Comparison of ENCODE assay signal across 8 mouse cellular contexts in genomic region chr2:32575586-32576160, GRCm38 (mm10). TPM values are rescaled to one million over a fixed set of nuclear protein-coding genes. Genes with fewer than 3 reads are reported as not detected.
DNase-seq lines count a peak whose midpoint lies in the region; ATAC-seq lines count a peak whose summit lies in the region.

Gene 9430097D07Rik, minus strand, starts transcription at chr2:32575684.

- H3K36me3 ChIP-seq in kidney, embryonic 15.5 days, result peaks cover 10% of the 10 kb centered on the region
- H3K36me3 ChIP-seq in erythroblast, embryonic 14.5 days (ENCODE audit: control insufficient read depth), result peaks cover 19% of the 10 kb centered on the region
- no peaks in the 10 kb centered on the region for H3K36me3 ChIP-seq in intestine, embryonic 16.5 days (ENCODE audit: control insufficient read depth, insufficient read depth, low read length)
- H3K36me3 ChIP-seq in liver, embryonic 16.5 days (ENCODE audit: control insufficient read depth, insufficient read depth), result peaks cover 5% of the 10 kb centered on the region; the same call in 1 of the 2 replicates

- H3K4me2 ChIP-seq in kidney, embryonic 15.5 days, result peak within 1 kb of the TSS; percentile 95
- peak within 1 kb of the TSS; percentile 80 for H3K4me2 ChIP-seq in intestine, embryonic 16.5 days (ENCODE audit: low read depth, low read length)
- peak within 1 kb of the TSS; percentile 51 for H3K4me2 ChIP-seq in liver, embryonic 16.5 days (ENCODE audit: low read depth, low read length)

- no peak within 1 kb of the TSS for H3K27ac ChIP-seq in kidney, embryonic 15.5 days
- no peak within 1 kb of the TSS for H3K27ac ChIP-seq in intestine, embryonic 16.5 days (ENCODE audit: low read length)
- no peak within 1 kb of the TSS for H3K27ac ChIP-seq in liver, embryonic 16.5 days (ENCODE audit: low read length)

- 8% methylated on average over 28 of the region's 28 CpGs for WGBS in kidney, embryonic 15.5 days
- WGBS in intestine, embryonic 16.5 days, result 9% methylated on average over 28 of the region's 28 CpGs
- WGBS in liver, embryonic 16.5 days (ENCODE audit: insufficient replicate concordance), result 13% methylated on average over 28 of the region's 28 CpGs

- no peaks in the 10 kb centered on the region for H3K9me3 ChIP-seq in kidney, embryonic 15.5 days (replicated peaks)
- H3K9me3 ChIP-seq in erythroblast, embryonic 14.5 days (ENCODE audit: control insufficient read depth, low read length), result no peaks in the 10 kb centered on the region
- no peaks in the 10 kb centered on the region for H3K9me3 ChIP-seq in intestine, embryonic 16.5 days (ENCODE audit: control insufficient read depth, low read length)
- no peaks in the 10 kb centered on the region for H3K9me3 ChIP-seq in liver, embryonic 16.5 days (replicated peaks; ENCODE audit: control insufficient read depth, low read length)

- H3K4me3 ChIP-seq in kidney, embryonic 15.5 days (replicated peaks), result peak within 1 kb of the TSS; percentile 47
- peak within 1 kb of the TSS; percentile 56 for H3K4me3 ChIP-seq in erythroblast, embryonic 14.5 days (replicated peaks)
- H3K4me3 ChIP-seq in intestine, embryonic 16.5 days (ENCODE audit: low read length), result peak within 1 kb of the TSS; percentile 37
- peak within 1 kb of the TSS; percentile 22 for H3K4me3 ChIP-seq in liver, embryonic 16.5 days (ENCODE audit: low read depth, low read length)

- peak; percentile 50 for ATAC-seq in kidney, embryonic 15.5 days (replicated peaks; ENCODE audit: low FRiP score)
- ATAC-seq in intestine, embryonic 16.5 days, result peak; percentile 17; the same call in 1 of the 2 replicates
- peak; percentile 27 for ATAC-seq in liver, embryonic 16.5 days (ENCODE audit: low read depth)

- intact Hi-C loops in gastrocnemius, postnatal 36 days (cut with DNase I), result loop anchor here (5.0 kb wide), 1 partner anchor 37 kb away; no protein-coding TSS in a partner anchor

- peaks cover 40% of the 10 kb centered on the region for H3K27me3 ChIP-seq in kidney, embryonic 15.5 days
- peaks cover 42% of the 10 kb centered on the region for H3K27me3 ChIP-seq in erythroblast, embryonic 14.5 days (ENCODE audit: control insufficient read depth)
- H3K27me3 ChIP-seq in intestine, embryonic 16.5 days (replicated peaks; ENCODE audit: control insufficient read depth, insufficient read depth, low read length), result peaks cover 9% of the 10 kb centered on the region; the same call in 1 of the 2 replicates
- H3K27me3 ChIP-seq in liver, embryonic 16.5 days (ENCODE audit: control insufficient read depth, insufficient read depth, low read depth, low read length), result peaks cover 25% of the 10 kb centered on the region

- peaks cover 24% of the 10 kb centered on the region for H3K4me1 ChIP-seq in kidney, embryonic 15.5 days
- H3K4me1 ChIP-seq in erythroblast, embryonic 14.5 days (ENCODE audit: control insufficient read depth), result peaks cover 27% of the 10 kb centered on the region
- H3K4me1 ChIP-seq in intestine, embryonic 16.5 days (ENCODE audit: control insufficient read depth, insufficient read depth, low read length), result peaks cover 22% of the 10 kb centered on the region
- H3K4me1 ChIP-seq in liver, embryonic 16.5 days (ENCODE audit: control insufficient read depth, low read depth, low read length), result peaks cover 18% of the 10 kb centered on the region

- H3K9ac ChIP-seq in kidney, embryonic 15.5 days, result peak within 1 kb of the TSS; percentile 48
- peak within 1 kb of the TSS; percentile 64 for H3K9ac ChIP-seq in intestine, embryonic 16.5 days (ENCODE audit: low read depth, low read length)
- no peak within 1 kb of the TSS for H3K9ac ChIP-seq in liver, embryonic 16.5 days (ENCODE audit: low read depth, low read length)

- no peak for DNase-seq in kidney, postnatal 25 days
- peak; percentile 31 for DNase-seq in c-Kit-positive CD71-negative TER-119-negative erythroid progenitor cells, embryonic 14.5 days (ENCODE audit: low read depth)
- DNase-seq in right cerebral cortex, postnatal 4 days, result peak; percentile 74
- no peak for DNase-seq in gastrocnemius, postnatal 36 days

RNA-seq across cellular contexts. Expression of gene 9430097D07Rik, which starts in this region (rescaled TPM):
- polyA plus RNA-seq in kidney, embryonic 15.5 days (2015; fragmentation: Nextera tagmentation; extraction: Ambion mirVana), result 0.10 and 0.17 TPM in 2 replicates
- not detected in 2 replicates for polyA plus RNA-seq in erythroblast, embryonic 14.5 days (2012)
- polyA plus RNA-seq in intestine, embryonic 16.5 days (2015; fragmentation: Nextera tagmentation; extraction: Ambion mirVana), result not detected in 2 replicates
- polyA plus RNA-seq in liver, embryonic 16.5 days (2015; fragmentation: Nextera tagmentation; extraction: Ambion mirVana), result 0.06 TPM in 1 of 2 replicates, not detected in the other
- not detected for total RNA-seq in gastrocnemius, postnatal 36 days (2021)

Comparison
In these comparisons a context has a peak if more than half of its experiments do, and no peak if none do; other contexts are left out.
1. Peak in ATAC-seq, H3K4me3 ChIP-seq, H3K9ac ChIP-seq and H3K4me2 ChIP-seq in kidney, embryonic 15.5 days; RNA of the gene not detected or under 1 TPM.
2. Peak in ATAC-seq, H3K4me3 ChIP-seq, H3K9ac ChIP-seq and H3K4me2 ChIP-seq in intestine, embryonic 16.5 days; RNA of the gene not detected or under 1 TPM.
3. Peak in ATAC-seq, H3K4me3 ChIP-seq and H3K4me2 ChIP-seq in liver, embryonic 16.5 days; RNA of the gene not detected or under 1 TPM.
4. DNase-seq: peak in c-Kit-positive CD71-negative TER-119-negative erythroid progenitor cells, embryonic 14.5 days (single experiment) and right cerebral cortex, postnatal 4 days (single experiment); none in kidney, postnatal 25 days (0 of 2) and gastrocnemius, postnatal 36 days (0 of 2).
5. Peak in every context shown above with its lines, with median percentiles within 50 percentile points of each other: ATAC-seq, H3K4me2 ChIP-seq and H3K4me3 ChIP-seq.